Mouse (Mus musculus) T-helper 2 cell (primary cell): ENCODE data around the gene Ddx23.

Experiments
- in situ Hi-C: fragments of 300-600 bp; cut with MboI, MseI; formaldehyde crosslinking; loops from one replicate; pipeline ENCODE4 v1.15.1; 2025; ENCODE audit warnings: high pct_unique_total_duplicates

The Ddx23 gene

DNA sequence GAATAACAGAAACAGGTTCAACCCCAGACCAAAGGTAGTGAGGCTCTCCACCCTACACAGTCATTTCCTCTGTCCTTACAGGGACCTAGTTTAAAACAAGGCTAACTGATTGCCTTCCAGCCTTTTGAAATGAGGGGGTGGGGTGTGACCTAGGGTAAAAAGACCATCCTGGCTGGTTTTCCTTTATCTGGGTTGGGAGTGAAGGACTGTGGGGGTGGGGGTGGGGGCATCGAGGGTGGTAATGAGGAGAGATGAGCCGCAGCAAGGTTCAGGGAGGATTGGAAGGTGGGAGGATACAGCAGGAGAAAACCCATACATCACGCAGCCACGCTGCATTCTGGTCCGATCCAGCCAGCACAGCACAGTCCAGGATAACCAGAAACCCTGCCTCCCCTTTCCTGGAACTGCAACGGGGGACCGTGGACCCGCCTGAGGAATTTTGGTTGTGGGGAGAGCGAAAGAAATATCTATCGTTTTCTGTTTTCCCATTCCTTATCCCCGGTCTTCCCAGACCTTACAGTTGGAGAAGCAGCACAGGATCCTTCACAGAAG, 12.4 kb upstream of the Ddx23 start:
- in situ Hi-C loops, result no loop called here

DNA sequence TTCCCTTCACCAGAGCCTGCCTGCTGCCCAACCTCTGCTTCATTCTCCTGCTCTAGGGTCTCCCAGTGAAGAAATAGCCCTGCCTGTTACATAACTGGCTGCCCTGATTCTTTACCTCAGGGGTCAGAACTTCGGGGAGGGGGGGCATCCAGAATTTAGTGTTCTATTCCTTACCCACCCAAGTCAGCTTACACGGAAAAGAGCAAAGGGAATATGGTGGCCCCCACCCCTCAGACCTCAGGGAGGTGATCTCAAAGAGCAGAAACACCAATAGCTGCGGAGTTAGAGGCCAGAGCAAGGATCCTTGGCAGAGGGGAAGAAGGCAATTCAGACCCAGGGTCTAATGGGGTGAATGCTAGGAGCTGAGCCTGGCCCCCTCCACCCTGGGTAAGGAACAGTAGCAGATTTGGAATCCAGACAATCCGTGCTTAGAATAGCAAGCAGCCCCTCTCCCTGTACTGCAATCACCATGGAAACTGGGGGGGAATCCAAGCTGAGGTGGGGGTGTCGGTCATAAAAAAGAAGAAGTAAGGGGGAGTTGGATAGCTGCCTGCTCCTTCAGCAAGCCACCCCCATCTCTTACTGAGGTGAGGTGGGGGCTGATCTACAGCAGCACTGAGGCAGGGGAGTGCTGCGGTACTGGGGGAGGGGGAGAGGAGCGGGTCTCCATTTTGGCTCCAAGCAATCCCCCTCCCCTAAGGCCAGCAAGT, 11.7 kb upstream of the Ddx23 start:
- in situ Hi-C loops, result no loop called here

DNA sequence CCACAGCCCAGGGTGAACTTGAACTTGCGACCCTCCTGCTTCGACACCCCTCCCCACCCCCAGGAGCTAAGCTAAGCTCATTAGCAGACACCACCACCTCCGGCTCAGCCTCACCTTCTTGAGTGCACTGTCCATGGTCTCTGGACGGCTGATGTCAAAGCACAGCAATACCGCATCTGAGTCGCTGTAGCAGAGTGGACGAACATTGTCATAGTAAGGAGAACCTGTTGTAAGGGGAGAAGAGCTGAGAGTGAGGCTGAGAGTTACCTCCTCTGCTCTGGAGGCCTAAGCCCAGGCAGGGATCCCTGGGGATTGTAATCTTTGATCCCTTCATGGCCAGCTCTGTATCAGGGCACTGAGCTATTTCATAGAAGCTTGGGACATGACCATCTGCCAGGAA, 11.0 kb upstream of the Ddx23 start:
- in situ Hi-C loops, result no loop called here

DNA sequence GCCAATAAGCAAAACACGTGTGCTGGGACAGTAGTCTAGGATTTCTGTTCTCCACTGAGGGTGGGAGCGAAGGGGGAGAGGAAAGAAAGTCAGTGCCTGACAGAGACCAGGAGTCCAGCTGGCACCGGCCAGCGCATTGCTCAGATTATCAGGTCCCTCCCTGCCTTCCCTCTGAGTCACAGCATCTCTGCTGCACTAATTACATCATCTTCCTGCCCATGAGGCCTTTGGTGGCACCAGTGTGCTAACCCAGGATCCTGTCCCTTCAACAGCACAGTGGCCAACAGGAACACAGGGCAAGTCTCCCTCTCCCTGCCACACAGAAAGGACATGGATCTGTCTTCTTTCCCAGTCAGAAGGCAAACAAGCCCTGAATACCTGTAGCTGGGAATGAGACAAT, 9.9 kb upstream of the Ddx23 start:
- in situ Hi-C loops, result no loop called here

DNA sequence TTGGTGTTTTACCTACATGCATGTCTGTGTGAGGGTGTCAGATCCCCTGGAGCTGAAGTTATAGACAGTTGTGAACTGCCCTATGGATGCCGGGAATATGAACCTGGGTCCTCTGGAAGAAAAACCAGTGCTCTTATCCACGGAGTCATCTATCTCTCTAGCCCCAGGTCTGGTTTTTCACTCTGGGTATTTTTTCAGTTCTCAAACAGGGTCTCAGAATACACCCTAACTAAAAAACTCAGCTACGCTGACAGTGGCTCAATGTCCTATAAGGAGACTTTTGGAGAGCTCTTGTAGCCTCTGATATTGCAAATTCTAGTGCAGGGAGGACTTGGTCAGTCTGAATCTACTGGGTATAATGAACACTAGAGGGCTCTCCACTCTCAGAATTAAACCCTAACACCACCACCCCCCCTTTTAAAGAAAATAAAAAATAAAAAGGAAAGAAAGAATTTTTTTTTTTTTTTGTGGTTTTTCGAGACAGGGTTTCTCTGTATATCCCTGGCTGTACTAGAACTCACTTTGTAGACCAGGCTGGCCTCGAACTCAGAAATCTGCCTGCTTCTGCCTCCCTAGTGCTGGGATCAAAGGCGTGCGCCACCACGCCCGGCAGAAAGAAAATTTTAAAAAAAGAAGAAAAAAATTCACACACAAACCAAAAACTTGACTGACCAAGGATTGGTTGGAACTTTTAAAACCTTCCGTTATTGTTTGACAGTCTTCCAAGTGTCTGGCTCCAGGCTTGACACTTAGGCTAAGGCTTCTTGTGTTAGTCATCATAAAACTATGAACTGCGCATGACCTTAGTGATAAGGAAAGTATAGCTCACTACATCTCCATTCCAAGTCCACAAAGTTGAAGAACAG, 1.6 kb upstream of the Ddx23 start:
- in situ Hi-C loops, result no loop called here

DNA sequence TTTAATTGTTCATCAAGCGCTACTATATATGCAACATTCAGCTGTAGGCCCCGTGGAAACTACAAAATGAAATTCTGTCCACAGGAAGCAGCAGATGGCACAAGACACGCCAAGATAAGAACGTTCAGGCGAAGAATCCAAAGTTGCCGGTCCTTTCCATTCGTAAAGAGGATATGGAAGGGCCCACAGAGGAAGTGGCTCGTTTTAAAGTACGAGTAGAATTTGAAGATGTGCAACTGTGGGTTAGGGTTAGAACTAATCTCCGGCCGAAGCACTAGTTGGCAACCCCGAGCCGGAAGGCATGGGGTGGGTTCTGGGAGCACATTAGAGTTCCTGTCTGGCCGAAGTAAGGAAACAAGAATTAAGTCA, 512 bp downstream of the Ddx23 start:
- in situ Hi-C loops, result no loop called here

DNA sequence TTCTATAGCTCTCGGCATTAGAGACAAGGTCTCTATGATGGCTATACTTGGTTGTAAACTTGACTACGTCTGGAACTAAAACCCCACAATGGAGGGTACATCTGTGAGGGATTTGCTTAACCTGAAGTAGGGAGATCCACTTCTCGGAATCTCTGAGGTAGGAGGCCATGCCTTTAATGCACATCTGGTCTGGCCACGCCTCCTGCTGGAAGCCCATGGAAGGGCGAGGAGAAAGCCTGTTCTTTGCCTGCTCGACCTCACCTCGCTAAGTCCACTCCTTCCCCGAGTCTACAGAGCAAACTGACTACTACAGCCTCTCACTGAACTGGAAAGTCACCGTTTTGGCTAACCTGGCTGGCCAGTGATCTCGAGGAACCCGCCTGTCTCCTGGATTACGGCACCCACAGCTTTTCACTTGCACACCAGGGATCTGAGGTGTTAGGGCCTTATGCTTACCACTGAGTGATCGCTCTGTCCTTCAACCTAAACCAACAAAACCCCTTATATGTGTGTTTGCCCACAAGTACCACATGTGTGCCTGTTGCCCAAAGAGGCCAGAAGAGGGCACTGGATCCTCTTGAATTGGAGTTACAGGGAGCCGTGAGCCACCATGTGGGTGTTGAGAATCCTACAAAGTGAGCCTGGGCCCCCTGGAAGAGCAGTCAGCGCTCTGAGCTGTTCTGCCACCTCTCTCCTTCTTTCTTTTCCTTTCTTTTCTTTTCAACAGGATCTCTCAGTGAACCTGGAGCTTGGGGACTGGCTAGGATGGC, 5.5 kb downstream of the Ddx23 start:
- in situ Hi-C loops, result loop anchor here (5.0 kb wide), 1 partner anchor 80 kb away; no protein-coding TSS in a partner anchor

DNA sequence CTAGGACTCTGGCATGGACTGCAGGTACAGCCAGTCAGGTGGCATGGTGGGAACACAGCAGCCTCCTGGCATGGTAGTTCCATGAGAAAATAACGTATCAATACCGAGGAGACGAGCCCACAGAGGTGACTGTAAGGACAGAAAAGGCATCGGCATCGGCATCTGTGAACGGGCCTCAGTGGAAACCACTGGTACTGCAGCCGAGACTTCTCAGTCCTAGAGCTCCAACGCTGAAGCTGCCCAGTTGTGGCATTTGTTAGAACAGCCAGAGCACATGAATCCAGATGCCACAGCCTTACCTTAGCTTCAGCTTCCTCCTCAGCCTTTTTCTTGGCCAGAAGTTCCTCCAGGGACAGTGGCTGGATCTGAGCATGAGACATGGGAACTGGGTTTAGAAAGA, 10.5 kb downstream of the Ddx23 start:
- in situ Hi-C loops, result no loop called here

DNA sequence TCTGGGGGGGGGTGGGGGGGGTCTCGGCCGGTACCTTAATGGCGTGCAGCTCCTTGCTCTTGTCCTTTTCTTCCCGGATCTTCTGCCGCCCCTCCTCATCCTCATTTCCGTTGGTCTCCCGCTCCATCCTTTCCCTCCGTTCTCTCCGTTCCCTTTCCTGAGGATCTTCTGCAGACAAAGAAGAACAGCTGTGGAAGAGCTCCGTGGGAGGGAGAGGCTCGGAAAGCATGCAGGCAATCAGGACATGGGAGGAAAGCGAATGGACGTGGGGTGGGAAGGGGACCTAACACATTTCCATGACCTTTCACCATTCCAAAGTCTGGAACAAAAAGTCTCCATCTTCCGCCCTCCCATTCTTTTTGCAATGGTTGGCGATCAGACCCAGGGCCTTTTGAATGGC, 11.3 kb downstream of the Ddx23 start:
- in situ Hi-C loops, result no loop called here

DNA sequence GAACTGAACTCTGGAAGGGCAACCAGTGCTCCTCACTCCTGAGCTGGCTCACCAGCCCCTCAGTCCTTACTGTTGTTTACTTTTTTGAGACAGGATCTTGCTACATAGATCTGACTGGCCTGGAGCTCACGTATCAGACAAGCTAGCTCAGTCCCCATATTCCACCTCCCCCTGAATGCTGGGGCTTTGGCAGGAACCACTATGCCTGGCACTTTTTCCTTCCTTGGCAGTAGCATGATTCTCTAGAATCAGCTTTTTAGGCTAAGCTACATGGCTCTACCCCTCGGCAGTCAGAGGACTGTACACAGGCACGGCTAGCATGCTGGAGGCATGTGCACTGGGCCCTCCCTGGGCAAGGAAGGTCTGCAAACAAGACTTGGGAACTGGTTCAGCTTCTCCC, 14.6 kb downstream of the Ddx23 start:
- in situ Hi-C loops, result no loop called here

DNA sequence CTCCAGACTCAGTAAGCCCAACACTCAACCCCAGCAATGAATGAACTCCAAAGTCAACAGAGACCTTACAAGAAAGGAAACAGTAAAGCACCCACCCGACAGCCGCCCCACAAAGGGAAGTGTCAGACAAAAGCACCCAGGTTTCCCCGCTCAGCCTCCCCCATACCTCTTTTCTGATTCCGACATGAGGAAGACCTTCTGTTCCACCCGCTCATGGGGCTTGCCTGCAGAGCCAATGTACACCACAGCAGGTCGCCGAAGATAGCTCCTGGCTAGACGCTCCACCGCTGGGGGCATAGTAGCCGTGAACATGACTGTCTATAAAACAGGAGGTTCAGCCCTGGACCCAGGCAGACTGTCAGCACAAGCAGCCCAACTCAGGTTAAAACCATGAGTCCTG, 15.4 kb downstream of the Ddx23 start:
- in situ Hi-C loops, result no loop called here

DNA sequence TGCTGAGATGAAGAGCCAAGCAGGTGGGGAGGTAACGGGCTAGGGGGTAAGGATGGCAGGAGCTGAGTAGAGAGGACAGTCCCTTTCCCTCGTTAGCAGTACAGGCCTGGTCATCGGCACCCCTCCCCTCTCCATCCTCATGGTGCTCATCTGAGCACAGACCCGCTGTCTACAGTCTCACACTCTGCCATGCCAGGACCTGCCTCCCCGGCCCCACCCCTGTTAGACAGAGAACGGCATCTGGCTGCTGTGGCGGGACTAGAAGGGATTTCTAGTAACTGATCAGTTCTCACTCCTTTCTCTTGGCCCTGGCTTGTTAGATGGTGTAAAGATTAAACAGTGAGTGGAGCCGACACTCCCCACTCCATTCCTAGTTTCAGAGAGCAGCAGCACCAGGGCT, 16.0 kb downstream of the Ddx23 start:
- in situ Hi-C loops, result no loop called here

DNA sequence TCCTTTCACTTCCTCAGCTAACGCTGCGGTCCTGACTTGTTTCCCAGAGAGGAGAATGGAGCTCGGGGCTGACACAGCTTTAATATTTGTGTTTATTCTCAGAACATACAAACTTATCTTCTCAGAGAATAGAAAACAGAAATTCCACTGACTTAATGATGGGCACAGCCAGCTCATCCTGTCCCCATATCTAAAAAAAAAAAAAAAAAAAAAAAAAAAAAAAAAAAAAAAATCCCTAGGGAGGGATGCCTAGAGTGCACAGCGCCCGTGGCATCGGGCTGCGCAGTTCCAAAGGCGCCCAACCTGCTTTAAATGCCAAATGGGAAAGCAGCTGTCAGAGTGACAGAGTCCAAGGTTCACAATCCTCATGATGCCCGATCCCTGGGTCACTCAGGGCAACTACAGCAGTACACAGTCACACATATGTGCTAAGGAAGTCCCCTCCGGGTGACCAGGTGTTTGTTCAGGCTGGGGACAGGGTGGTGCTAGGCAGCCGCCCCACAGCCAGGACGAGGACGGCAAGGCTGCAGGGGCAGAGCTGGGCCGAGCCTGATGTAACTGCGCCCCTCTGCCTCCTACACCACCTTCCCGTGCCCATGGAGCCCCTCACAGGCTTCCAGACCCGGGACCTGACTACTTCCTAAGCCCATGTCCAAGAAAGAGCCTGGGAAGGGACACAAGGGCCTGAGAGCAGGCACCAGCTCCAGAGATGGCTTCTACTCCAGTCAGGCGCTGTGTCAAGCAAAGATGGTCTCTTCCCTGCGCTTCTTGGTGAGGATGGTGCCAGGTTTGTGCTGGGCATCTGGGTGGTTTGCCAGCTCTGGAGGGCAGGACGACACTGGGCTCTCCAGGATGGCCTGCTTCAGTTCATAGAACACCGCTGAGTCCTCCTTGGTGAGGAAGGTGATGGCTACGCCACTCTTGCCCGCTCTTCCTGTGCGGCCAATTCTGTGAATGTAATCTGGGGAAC, 17.4 kb downstream of the Ddx23 start:
- in situ Hi-C loops, result no loop called here

DNA sequence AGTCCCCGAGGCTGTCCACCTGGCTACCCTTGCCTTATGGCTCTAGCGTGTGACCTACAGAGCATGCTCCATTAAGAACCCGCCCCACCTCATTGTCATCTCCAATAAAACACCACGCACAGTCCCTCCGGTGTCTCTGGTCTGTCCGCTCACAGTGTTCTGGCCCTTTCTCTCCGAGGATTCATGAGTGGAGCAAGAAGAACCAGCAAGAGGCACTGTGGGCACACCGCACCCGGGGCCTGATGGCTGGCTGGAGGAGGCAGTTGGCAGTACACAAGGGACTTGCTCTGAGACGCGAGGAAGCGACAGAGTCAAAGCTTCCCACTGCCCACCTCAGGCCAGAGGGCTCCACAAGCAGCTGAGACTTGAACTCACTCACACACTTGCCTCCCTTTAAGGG, 18.3 kb downstream of the Ddx23 start:
- in situ Hi-C loops, result loop anchor here (5.0 kb wide), 1 partner anchor 63 kb away; the partner anchor contains the start of gene Ccdc65

DNA sequence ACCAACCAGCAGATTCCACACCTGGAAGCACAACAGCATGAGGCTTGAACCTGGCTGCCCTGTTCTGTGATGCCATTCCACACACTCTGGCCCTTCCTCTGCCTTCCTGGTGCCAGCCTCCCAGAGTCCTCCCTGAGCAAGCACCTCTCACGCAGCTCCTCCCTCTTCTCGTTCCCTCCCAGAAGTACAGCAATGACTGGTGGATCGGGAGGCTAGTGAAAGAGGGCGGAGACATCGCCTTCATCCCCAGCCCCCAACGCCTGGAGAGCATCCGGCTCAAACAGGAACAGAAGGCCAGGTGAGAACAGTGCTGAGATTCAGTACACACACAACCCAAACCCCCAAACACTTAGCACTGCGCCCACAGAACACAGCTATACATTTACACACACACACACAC, 22.5 kb downstream of the Ddx23 start:
- in situ Hi-C loops, result loop anchor here (5.0 kb wide), 1 partner anchor 67 kb away; the partner anchor contains the start of gene Ccdc65

DNA sequence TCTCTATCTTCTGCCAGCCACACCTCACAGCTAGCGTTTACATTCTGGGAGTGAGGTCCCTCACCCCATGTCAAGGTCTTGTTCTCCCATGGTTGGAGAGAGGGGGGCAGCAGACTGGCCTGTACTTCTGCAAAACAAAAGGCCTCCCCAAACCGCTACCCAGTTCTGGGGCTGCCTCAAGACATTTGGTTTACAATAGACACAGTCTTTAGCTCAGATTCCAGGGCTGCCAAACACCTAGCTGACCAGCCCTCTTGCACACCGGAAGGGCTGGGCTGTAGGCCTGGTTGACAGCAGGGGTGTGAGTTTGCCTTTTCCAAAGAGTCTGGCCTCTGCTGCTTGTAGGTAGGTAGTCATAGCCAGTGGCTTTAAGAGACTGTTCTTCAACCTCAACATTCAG, 25.5 kb downstream of the Ddx23 start:
- in situ Hi-C loops, result no loop called here

DNA sequence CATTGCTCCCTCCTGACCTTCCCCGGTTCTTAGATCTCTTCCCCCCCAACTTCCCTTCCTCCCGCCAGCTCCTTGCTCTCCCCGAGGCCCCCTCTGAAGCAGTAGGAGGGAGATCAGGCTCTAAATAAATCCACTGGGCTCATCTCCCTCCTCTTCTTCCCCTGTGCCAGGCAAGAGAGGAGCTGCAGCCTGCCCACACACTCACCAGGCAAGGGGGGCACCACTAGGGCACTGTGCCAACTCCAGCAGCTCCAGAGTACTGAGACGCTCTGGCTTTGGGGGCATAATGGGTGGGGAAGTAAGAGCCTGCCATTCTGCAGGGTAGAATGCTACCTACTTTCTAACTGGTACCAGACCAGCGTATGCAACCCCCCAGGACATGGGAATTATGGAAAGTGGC, 26.2 kb downstream of the Ddx23 start:
- in situ Hi-C loops, result no loop called here

DNA sequence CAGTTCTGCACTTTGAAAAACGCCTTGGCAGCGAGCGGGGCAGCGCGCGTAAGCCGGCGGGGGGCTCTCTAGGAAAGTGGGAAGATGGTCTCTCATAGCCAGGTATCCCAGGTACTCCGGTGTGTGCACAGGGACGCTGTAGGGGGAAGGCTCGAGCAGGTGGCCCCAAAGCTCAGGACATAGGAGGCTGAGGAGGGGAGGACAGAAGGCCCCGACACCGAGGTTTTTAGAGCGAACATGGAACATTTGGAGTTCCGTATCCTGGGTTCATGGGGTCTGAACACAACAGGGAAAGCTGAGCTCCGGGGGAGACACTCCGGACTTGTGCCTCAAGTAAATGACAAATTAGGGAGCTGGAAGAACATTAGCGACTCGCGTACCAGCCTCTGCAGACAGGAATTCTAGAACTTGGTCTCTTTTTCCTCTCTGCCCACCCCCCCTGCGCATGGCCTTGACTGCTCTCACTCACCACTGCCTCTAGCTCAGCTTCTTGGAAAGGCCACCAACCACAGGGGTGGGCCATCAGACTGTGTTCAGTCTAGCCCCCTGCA, 27.3 kb downstream of the Ddx23 start:
- in situ Hi-C loops, result no loop called here

DNA sequence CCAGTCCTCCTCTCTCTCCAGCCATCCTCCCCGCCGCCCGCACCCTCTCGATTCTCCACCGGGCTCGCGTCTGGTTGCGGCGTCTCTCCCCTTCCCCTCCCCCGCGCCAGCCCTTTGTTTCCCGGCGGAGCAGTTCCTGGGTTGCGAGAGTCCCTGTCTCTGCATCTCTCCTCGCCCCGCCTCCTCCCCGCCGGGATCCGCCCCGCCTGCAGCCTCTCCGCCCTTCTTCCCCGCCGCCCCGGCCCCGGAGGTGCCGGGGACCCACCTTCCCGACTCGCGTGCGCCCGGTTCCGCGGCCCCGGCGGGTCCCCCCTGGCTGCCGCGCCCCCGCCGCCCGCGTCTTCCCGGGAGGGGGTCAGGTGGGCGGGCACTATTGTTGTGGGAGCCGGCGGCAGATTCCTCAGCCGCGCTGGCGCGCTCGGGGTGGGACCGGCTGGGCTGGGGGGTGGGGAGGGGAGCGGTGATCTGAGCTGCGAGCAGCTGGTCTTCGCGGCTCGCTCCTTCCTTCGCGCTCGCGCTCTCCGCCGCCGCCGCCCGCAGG, 28.1 kb downstream of the Ddx23 start:
- in situ Hi-C loops, result no loop called here

DNA sequence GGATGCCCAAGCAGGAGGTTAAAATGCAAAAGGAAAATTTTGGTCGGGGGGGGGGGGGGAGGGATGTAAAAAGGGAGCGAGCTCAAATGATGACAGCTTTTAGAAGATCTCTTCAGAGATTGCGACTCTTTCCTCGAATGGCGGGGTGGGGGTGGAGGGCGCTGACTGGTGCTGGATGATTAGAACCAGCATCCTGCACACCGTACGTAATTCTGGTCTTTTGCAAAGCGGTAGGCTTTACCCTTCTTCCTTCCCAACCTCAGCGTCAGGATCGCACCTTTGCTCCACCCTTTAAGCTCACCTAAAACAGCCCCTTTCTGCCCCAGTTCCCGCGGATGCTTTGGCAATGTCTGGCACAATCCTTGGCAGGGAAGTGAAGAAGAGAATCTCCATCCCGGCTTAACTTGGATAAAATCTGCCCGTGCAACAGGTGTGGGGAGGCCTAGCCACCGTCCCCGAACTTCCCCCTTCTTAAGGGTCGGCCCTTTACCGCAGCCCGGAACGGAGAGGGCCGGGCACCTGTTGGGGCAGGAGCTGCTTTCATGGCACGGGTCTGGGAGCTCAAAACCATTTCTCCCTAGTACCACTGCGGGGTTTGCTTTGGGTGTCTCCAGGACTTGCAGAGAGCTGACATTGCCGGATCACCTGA, 28.7 kb downstream of the Ddx23 start:
- in situ Hi-C loops, result no loop called here
